Mouse (Mus musculus): ENCODE measurements around the gene Scn10a. TPM values are rescaled to one million over a fixed set of nuclear protein-coding genes. Genes with fewer than 3 reads are reported as not detected.

Gene Scn10a
- polyA plus RNA-seq, 1 experiment from 2014 or later: 0.02 TPM

- Histone ChIP-seq H3K27me3 (peaks cover 98% of the 10 kb centered on the region), H3K4me2 (no peak overlapping the region), H3K9me3 (replicated peaks) (no peaks in the 10 kb centered on the region), H3K36me3 (replicated peaks) (no peaks in the 10 kb centered on the region), H3K4me1 (replicated peaks) (peaks cover 12% of the 10 kb centered on the region), H3K9ac (no peak overlapping the region), H3K4me3 (replicated peaks) (no peak overlapping the region), H3K27ac (replicated peaks) (no peak overlapping the region)
- ATAC-seq (ENCODE audit: insufficient read depth): no peak
- WGBS (ENCODE audit: insufficient replicate concordance): 53% methylated on average over 7 of the region's 7 CpGs
Measured at GRCm38 (mm10) chr9:119574366-119574765, 144.8 kb downstream of the Scn10a start.

- Histone ChIP-seq H3K4me3 (replicated peaks) (no peak overlapping the region), H3K27ac (replicated peaks) (no peak overlapping the region), H3K27me3 (peaks cover 85% of the 10 kb centered on the region), H3K36me3 (replicated peaks) (no peaks in the 10 kb centered on the region), H3K9ac (no peak overlapping the region), H3K4me2 (no peak overlapping the region), H3K4me1 (replicated peaks) (no peaks in the 10 kb centered on the region), H3K9me3 (replicated peaks) (no peaks in the 10 kb centered on the region)
- no peak for ATAC-seq (ENCODE audit: insufficient read depth)
- 37% methylated on average over 14 of the region's 14 CpGs for WGBS (ENCODE audit: insufficient replicate concordance)
Measured at GRCm38 (mm10) chr9:119573009-119573408, 146.1 kb downstream of the Scn10a start.

DNA sequence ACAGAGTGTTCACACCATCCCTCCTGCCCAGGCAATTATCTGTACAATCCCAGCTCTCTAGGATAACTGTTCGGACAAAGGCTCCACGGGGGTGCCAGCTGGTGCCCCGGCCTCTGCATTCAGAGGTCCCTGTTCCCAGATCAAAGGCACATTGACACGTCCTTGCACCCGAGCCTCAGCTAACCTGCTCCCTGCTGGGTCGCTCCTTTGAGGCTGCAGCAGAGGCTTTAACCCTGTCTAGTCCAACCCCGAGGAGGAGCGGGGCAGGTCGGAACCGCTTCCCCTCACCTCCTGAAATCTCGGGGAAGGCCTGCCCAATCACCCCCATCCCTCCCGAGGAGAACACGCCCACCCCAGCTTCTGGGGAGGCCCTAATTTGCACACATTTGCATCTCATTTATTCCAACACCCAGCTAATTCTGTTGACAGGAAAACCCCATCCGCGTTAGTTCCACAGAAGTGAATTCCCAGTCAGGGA lies 147.7 kb downstream of the Scn10a start:
- no peak overlapping the region for H3K4me3 ChIP-seq (replicated peaks)
- no peak for ATAC-seq (ENCODE audit: insufficient read depth)
- H3K9me3 ChIP-seq (replicated peaks): no peaks in the 10 kb centered on the region
- H3K36me3 ChIP-seq (replicated peaks): no peaks in the 10 kb centered on the region
- no peak overlapping the region for H3K4me2 ChIP-seq
- H3K4me1 ChIP-seq (replicated peaks): no peaks in the 10 kb centered on the region
- 2% methylated on average over 15 of the region's 15 CpGs for WGBS (ENCODE audit: insufficient replicate concordance)
- H3K27me3 ChIP-seq: peaks cover 80% of the 10 kb centered on the region
- no peak overlapping the region for H3K9ac ChIP-seq
- no peak overlapping the region for H3K27ac ChIP-seq (replicated peaks)

GRCm38 (mm10) chr9:119570652-119571051 lies 148.5 kb downstream of the Scn10a start:
- Histone ChIP-seq H3K36me3 (replicated peaks) (no peaks in the 10 kb centered on the region), H3K27ac (replicated peaks) (no peak overlapping the region), H3K4me3 (replicated peaks) (no peak overlapping the region), H3K27me3 (peaks cover 80% of the 10 kb centered on the region), H3K9me3 (replicated peaks) (no peaks in the 10 kb centered on the region), H3K9ac (no peak overlapping the region), H3K4me2 (no peak overlapping the region), H3K4me1 (replicated peaks) (no peaks in the 10 kb centered on the region)
- no peak for ATAC-seq (ENCODE audit: insufficient read depth)
- 18% methylated on average over 9 of the region's 9 CpGs for WGBS (ENCODE audit: insufficient replicate concordance)

DNA sequence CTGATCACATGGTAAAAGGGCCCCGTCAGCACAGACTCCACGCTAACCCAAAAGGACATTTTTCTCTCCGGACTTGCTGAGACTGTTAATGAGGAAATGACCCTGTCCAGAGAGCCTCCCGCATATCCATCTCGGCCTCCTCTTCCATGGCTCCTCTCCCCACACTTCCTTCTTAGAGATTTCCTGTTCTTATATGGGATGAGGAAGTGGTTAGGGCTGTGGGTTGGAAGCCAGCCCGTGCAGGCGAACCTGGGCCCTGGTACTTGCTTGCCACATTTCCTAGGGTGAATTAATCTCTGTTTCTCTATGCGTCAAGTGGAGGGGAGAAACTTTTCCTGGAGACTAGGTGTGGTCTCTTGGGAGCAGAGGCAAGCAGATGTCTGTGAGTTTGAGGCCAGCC lies 150.4 kb downstream of the Scn10a start:
- WGBS (ENCODE audit: insufficient replicate concordance): 19% methylated on average over 8 of the region's 8 CpGs
- H3K9ac ChIP-seq: no peak overlapping the region
- no peak for ATAC-seq (ENCODE audit: insufficient read depth)
- no peak overlapping the region for H3K27ac ChIP-seq (replicated peaks)
- no peak overlapping the region for H3K4me3 ChIP-seq (replicated peaks)
- no peaks in the 10 kb centered on the region for H3K9me3 ChIP-seq (replicated peaks)
- no peak overlapping the region for H3K4me2 ChIP-seq
- no peaks in the 10 kb centered on the region for H3K4me1 ChIP-seq (replicated peaks)
- peaks cover 68% of the 10 kb centered on the region for H3K27me3 ChIP-seq
- no peaks in the 10 kb centered on the region for H3K36me3 ChIP-seq (replicated peaks)

- WGBS (ENCODE audit: insufficient replicate concordance): 59% methylated on average over 5 of the region's 5 CpGs
- no peak for ATAC-seq (ENCODE audit: insufficient read depth)
- H3K27ac ChIP-seq (replicated peaks): no peak overlapping the region
- H3K36me3 ChIP-seq (replicated peaks): no peaks in the 10 kb centered on the region
- no peaks in the 10 kb centered on the region for H3K4me1 ChIP-seq (replicated peaks)
- H3K4me2 ChIP-seq: no peak overlapping the region
- H3K27me3 ChIP-seq: peaks cover 62% of the 10 kb centered on the region
- no peak overlapping the region for H3K9ac ChIP-seq
- H3K4me3 ChIP-seq (replicated peaks): no peak overlapping the region
- H3K9me3 ChIP-seq (replicated peaks): no peaks in the 10 kb centered on the region
Measured at GRCm38 (mm10) chr9:119567800-119568199, 151.3 kb downstream of the Scn10a start.

- Histone ChIP-seq H3K9me3 (replicated peaks) (no peaks in the 10 kb centered on the region), H3K27ac (replicated peaks) (no peak overlapping the region), H3K36me3 (replicated peaks) (no peaks in the 10 kb centered on the region), H3K27me3 (peaks cover 52% of the 10 kb centered on the region), H3K4me2 (no peak overlapping the region), H3K4me1 (replicated peaks) (no peaks in the 10 kb centered on the region), H3K9ac (no peak overlapping the region), H3K4me3 (replicated peaks) (no peak overlapping the region)
- WGBS (ENCODE audit: insufficient replicate concordance): 13% methylated on average over 10 of the region's 10 CpGs
- ATAC-seq (ENCODE audit: insufficient read depth): no peak
Measured at GRCm38 (mm10) chr9:119566214-119566613, 152.9 kb downstream of the Scn10a start.

GRCm38 (mm10) chr9:119564803-119565202 lies 154.3 kb downstream of the Scn10a start:
- 63% methylated on average over 6 of the region's 6 CpGs for WGBS (ENCODE audit: insufficient replicate concordance)
- H3K9ac ChIP-seq: no peak overlapping the region
- no peak overlapping the region for H3K27ac ChIP-seq (replicated peaks)
- H3K9me3 ChIP-seq (replicated peaks): no peaks in the 10 kb centered on the region
- H3K4me1 ChIP-seq (replicated peaks): no peaks in the 10 kb centered on the region
- no peaks in the 10 kb centered on the region for H3K36me3 ChIP-seq (replicated peaks)
- ATAC-seq (ENCODE audit: insufficient read depth): no peak
- H3K4me3 ChIP-seq (replicated peaks): no peak overlapping the region
- H3K27me3 ChIP-seq: peaks cover 37% of the 10 kb centered on the region
- no peak overlapping the region for H3K4me2 ChIP-seq

GRCm38 (mm10) chr9:119563617-119564016 lies 155.5 kb downstream of the Scn10a start:
- no peak for ATAC-seq (ENCODE audit: insufficient read depth)
- H3K36me3 ChIP-seq (replicated peaks): no peaks in the 10 kb centered on the region
- H3K27ac ChIP-seq (replicated peaks): no peak overlapping the region
- no peak overlapping the region for H3K4me3 ChIP-seq (replicated peaks)
- H3K27me3 ChIP-seq: peaks cover 34% of the 10 kb centered on the region
- WGBS (ENCODE audit: insufficient replicate concordance): 41% methylated on average over 6 of the region's 6 CpGs
- H3K9ac ChIP-seq: no peak overlapping the region
- no peaks in the 10 kb centered on the region for H3K4me1 ChIP-seq (replicated peaks)
- no peaks in the 10 kb centered on the region for H3K9me3 ChIP-seq (replicated peaks)
- H3K4me2 ChIP-seq: no peak overlapping the region

GRCm38 (mm10) chr9:119562256-119562655 lies 156.9 kb downstream of the Scn10a start:
- WGBS (ENCODE audit: insufficient replicate concordance): 61% methylated on average over 12 of the region's 12 CpGs
- Histone ChIP-seq H3K9ac (no peak overlapping the region), H3K27ac (replicated peaks) (no peak overlapping the region), H3K9me3 (replicated peaks) (no peaks in the 10 kb centered on the region), H3K36me3 (replicated peaks) (no peaks in the 10 kb centered on the region), H3K4me3 (replicated peaks) (no peak overlapping the region), H3K27me3 (peaks cover 31% of the 10 kb centered on the region), H3K4me1 (replicated peaks) (no peaks in the 10 kb centered on the region), H3K4me2 (no peak overlapping the region)
- no peak for ATAC-seq (ENCODE audit: insufficient read depth)

DNA sequence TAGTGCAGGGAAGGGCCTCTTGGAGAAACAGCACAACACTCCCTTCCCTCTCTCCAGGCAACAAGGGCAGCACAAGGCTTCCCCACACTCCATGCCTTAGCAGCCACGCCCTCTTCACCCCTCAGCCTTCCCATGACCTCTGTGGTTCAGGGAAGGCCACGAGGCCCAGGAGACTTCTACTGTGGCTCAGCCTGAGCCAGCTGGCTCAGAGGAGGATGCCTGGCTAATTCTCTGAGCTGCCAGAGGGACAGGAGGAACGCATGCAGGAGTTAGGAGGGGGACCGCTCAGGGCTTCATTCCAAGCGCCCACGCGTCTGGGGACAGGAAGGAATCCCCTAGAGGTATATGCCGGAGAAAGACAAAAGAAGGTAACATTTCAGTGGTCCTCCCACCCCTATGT lies 157.4 kb downstream of the Scn10a start:
- Histone ChIP-seq H3K27ac (replicated peaks) (no peak overlapping the region), H3K9me3 (replicated peaks) (no peaks in the 10 kb centered on the region), H3K27me3 (peaks cover 26% of the 10 kb centered on the region), H3K4me1 (replicated peaks) (no peaks in the 10 kb centered on the region), H3K36me3 (replicated peaks) (no peaks in the 10 kb centered on the region), H3K4me3 (replicated peaks) (no peak overlapping the region), H3K9ac (no peak overlapping the region), H3K4me2 (no peak overlapping the region)
- 69% methylated on average over 8 of the region's 8 CpGs for WGBS (ENCODE audit: insufficient replicate concordance)
- no peak for ATAC-seq (ENCODE audit: insufficient read depth)

DNA sequence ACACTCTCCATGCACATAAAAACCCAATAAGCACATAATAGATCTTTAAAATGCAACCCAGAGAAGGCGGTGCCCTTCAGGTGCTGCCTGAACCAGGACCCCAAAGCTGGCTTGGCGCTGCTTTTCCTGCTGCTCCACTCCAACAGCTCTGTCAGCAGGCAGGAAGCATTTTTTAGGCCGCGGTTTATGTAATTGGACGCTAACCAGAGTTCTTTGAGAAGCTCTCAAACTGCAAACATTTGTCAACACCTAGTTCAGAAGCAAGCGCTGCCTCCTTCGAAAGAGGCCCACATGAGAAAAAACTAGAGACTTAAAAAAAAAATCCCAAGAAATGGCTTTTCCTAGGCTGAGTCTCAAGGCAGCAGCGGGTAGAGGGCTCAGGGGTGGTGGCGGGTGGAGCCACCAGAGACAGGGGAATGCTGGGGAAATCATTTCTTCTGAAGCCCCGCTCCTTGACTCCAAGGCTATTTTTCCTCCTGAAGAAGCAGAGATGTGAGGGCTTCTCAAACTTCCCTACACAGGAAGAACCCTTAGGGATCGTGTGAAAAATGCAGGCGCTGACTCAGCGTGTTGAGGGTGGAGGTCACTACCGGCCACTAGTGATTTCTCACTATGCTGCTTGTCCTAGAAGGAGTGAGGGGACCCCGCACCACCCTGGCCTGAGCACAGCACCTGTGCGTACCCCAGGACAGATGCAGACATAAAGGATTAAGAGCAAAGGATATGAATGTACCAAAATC lies 159.4 kb downstream of the Scn10a start:
- no peaks in the 10 kb centered on the region for H3K36me3 ChIP-seq (replicated peaks)
- H3K4me1 ChIP-seq (replicated peaks): no peaks in the 10 kb centered on the region
- H3K4me2 ChIP-seq: no peak overlapping the region
- H3K27me3 ChIP-seq: peaks cover 9% of the 10 kb centered on the region; the same call in 1 of the 2 replicates
- H3K9ac ChIP-seq: no peak overlapping the region
- 62% methylated on average over 16 of the region's 16 CpGs for WGBS (ENCODE audit: insufficient replicate concordance)
- ATAC-seq (ENCODE audit: insufficient read depth): no peak
- no peak overlapping the region for H3K27ac ChIP-seq (replicated peaks)
- no peak overlapping the region for H3K4me3 ChIP-seq (replicated peaks)
- no peaks in the 10 kb centered on the region for H3K9me3 ChIP-seq (replicated peaks)

Data from liver, embryonic 15.5 days (tissue).